Mouse (Mus musculus) neural tube, embryonic 13.5 days (tissue): ENCODE data around the gene Phrf1. TPM values are rescaled to one million over a fixed set of nuclear protein-coding genes. Genes with fewer than 3 reads are reported as not detected.

ENCODE experiments used
- ATAC-seq: fragments of 200-750 bp; cut with Nextera tagmentation; 2 replicates; pipeline ENCODE4 v1.8.0; 2017; ENCODE audit warnings: low read depth, mild to moderate bottlenecking, moderate TSS enrichment, moderate library complexity
- H3K27ac ChIP-seq: fragments of 300-500 bp; sonication (generic); replicated peaks from 2 replicates; pipeline ENCODE4 v1.5.1; 2015; ENCODE audit warnings: moderate library complexity, mild to moderate bottlenecking, inconsistent platforms
- H3K27me3 ChIP-seq: fragments of 300-500 bp; sonication (generic); 2 replicates; pipeline ENCODE4 v1.6.1; 2015; ENCODE audit warnings: mild to moderate bottlenecking, inconsistent platforms
- H3K36me3 ChIP-seq: fragments of 300-500 bp; sonication (generic); 2 replicates; pipeline ENCODE4 v1.6.1; 2015; ENCODE audit warnings: mild to moderate bottlenecking, inconsistent platforms
- H3K4me1 ChIP-seq: fragments of 300-500 bp; sonication (generic); replicated peaks from 2 replicates; pipeline ENCODE4 v1.6.1; 2015; ENCODE audit warnings: inconsistent platforms
- H3K4me2 ChIP-seq: fragments of 300-500 bp; sonication (generic); 2 replicates; pipeline ENCODE4 v1.6.1; 2015; ENCODE audit warnings: inconsistent platforms, mild to moderate bottlenecking, moderate library complexity
- H3K4me3 ChIP-seq: fragments of 300-500 bp; sonication (generic); 2 replicates; pipeline ENCODE4 v1.5.1; 2015; ENCODE audit warnings: mild to moderate bottlenecking, inconsistent platforms
- H3K9ac ChIP-seq: fragments of 300-500 bp; sonication (generic); 2 replicates; pipeline ENCODE4 v1.6.1; 2015; ENCODE audit warnings: moderate library complexity, mild to moderate bottlenecking, inconsistent platforms
- H3K9me3 ChIP-seq: fragments of 300-500 bp; sonication (generic); 2 replicates; pipeline ENCODE4 v1.6.1; 2016; ENCODE audit warnings: inconsistent platforms
- WGBS: fragments of 180-500 bp; shearing (Covaris S2); methylation state at CpG from one replicate; pipeline ENCODE4 v1.1.7; 2015; 5-methylcytosine and 5-hydroxymethylcytosine counted together
- polyA plus RNA-seq: library from polyadenylated mRNA; unstranded; fragments of >200 nt; fragmentation: Nextera tagmentation; extraction: Ambion mirVana; gene quantifications from 2 replicates; pipeline ENCODE4 v1.2.1, GENCODE M21; 2015

The Phrf1 gene
- polyA plus RNA-seq, 1 experiment from 2014 or later = 71.4 TPM

DNA sequence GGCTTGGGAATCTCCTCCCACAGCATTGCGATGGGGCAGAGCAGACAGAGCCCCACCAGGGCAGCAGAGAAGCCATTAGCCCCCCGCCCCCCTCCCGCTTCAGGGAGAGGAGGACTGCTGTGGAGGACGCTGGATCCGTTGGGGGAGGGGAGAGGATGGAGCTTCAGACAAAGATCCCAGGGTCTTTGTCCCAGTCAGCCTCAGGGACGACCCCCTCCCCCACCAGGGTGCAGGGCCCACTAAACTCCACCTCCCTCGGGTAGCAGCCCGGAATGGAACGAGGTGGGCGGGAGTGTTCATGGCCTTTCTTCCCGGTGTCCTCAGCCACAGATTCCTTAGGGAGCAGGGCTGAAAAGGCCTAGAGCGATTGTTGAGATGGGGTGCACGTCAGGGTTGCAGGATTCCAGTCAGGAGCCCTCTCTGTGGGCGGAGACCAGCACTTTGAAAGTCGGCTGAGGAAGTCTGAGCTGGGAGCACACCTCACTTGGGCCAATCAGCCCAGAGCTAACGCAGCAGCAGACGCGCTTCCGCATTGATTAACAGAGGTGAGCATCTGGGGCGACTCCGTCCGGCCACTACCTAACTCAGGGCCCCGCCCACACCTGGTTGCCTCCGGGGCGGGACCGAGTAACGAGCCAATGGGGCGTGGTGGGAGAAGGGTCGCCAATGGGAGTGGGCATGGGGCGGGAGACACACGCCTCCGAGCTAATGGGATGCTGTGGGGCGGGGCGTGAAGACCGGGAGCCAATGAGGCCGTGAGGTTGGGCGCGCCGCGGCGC, 13.3 kb upstream of the Phrf1 start, which contains the start of gene Rassf7:
Rassf7 (plus strand) TSS at position 760 of the 779 bp plus-strand sequence.
- Histone ChIP-seq H3K9me3 (no peaks in the 10 kb centered on the region), H3K4me1 (peaks cover 28% of the 10 kb centered on the region), H3K4me2 (peak within 1 kb of the TSS; percentile 94), H3K27me3 (no peaks in the 10 kb centered on the region), H3K9ac (peak within 1 kb of the TSS; percentile 82), H3K27ac (peak within 1 kb of the TSS; percentile 87), H3K36me3 (peaks cover 9% of the 10 kb centered on the region; the same call in 1 of the 2 replicates), H3K4me3 (peak within 1 kb of the TSS; percentile 58)
- WGBS = under 1% methylated on average over 41 of the region's 41 CpGs
- peak; percentile 96 for ATAC-seq

- Histone ChIP-seq H3K4me3 (peak overlapping the region; percentile 58), H3K4me1 (peaks cover 36% of the 10 kb centered on the region), H3K9me3 (no peaks in the 10 kb centered on the region), H3K9ac (peak overlapping the region; percentile 82), H3K27ac (peak overlapping the region; percentile 59), H3K4me2 (peak overlapping the region; percentile 94), H3K36me3 (peaks cover 9% of the 10 kb centered on the region; the same call in 1 of the 2 replicates), H3K27me3 (no peaks in the 10 kb centered on the region)
- ATAC-seq = peak; percentile 64
- WGBS = under 1% methylated on average over 42 of the region's 42 CpGs
These were observed 12.5 kb upstream of the Phrf1 start for GRCm38 (mm10) chr7:141215880-141216733.

- Histone ChIP-seq H3K9ac (peak overlapping the region; percentile 82; the same call in 1 of the 2 replicates), H3K27ac (no peak overlapping the region), H3K36me3 (peaks cover 9% of the 10 kb centered on the region; the same call in 1 of the 2 replicates), H3K4me3 (peak overlapping the region; percentile 58; the same call in 1 of the 2 replicates), H3K4me2 (peak overlapping the region; percentile 94), H3K9me3 (no peaks in the 10 kb centered on the region), H3K4me1 (peaks cover 41% of the 10 kb centered on the region), H3K27me3 (no peaks in the 10 kb centered on the region)
- 89% methylated on average over 11 of the region's 11 CpGs for WGBS
- no peak for ATAC-seq
These were observed 11.7 kb upstream of the Phrf1 start for GRCm38 (mm10) chr7:141216894-141217293.

DNA sequence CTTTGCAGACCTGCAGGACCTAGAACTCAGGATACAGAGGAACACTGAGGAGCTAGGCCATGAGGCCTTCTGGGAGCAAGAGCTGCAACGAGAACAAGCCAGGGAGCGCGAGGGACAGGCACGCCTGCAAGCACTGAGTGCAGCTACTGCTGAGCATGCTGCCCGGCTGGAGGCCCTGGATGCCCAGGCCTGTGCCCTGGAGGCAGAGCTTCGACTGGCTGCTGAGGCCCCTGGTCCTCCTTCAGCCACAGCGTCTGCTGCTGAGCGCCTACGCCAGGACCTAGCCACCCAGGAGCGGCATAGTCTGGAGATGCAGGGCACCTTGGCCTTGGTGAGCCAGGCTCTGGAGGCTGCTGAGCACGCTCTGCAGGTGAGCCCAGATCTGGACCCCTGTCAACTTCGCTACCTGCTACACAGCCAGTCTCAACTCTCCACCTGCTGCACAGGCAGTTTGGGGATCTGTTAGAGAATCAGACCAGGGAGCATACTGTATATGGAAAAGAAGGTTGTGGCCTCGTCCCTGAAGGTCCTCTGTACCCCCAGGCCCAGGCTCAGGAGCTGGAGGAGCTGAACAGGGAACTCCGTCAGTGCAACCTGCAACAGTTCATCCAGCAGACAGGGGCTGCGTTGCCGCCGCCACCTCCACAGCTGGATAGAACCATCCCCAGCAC, 11.1 kb upstream of the Phrf1 start:
- Histone ChIP-seq H3K9ac (0 out of 2 replicates have a peak overlapping the region, but pooled peaks have one; percentile 35), H3K36me3 (peaks cover 9% of the 10 kb centered on the region; the same call in 1 of the 2 replicates), H3K4me3 (no peak overlapping the region), H3K9me3 (no peaks in the 10 kb centered on the region), H3K4me1 (peaks cover 46% of the 10 kb centered on the region), H3K4me2 (0 out of 2 replicates have a peak overlapping the region, but pooled peaks have one; percentile 94), H3K27ac (no peak overlapping the region), H3K27me3 (no peaks in the 10 kb centered on the region)
- ATAC-seq = no peak
- 93% methylated on average over 17 of the region's 17 CpGs for WGBS

DNA sequence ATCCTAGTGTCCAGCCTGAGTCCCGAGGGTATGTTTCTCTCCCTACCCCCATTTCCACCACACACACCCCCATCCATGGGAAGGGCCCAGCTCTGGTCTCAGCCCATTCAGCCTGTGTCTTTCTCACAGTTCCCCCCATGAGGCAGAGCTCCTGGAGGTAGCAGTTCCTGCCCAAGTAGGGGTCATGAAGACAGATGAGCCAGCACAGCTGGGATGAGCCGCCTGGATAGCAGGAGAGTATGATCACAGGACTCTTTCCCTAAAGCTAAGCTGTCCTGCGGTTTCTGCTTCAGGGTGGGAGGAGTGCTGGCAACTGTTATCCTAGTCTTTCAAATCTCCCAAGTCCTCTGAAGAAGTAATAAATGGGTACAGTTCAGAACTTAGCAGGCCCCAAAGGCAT, 10.4 kb upstream of the Phrf1 start:
- no peaks in the 10 kb centered on the region for H3K9me3 ChIP-seq
- H3K4me1 ChIP-seq = peaks cover 50% of the 10 kb centered on the region
- no peaks in the 10 kb centered on the region for H3K27me3 ChIP-seq
- whole genome bisulfite sequencing = 78% methylated on average over 3 of the region's 3 CpGs
- H3K4me3 ChIP-seq = no peak overlapping the region
- peaks cover 9% of the 10 kb centered on the region; the same call in 1 of the 2 replicates for H3K36me3 ChIP-seq
- ATAC-seq = no peak
- no peak overlapping the region for H3K27ac ChIP-seq
- peak overlapping the region; percentile 35; the same call in 1 of the 2 replicates for H3K9ac ChIP-seq
- H3K4me2 ChIP-seq = no peak overlapping the region

GRCm38 (mm10) chr7:141218557-141219133, 9.9 kb upstream of the Phrf1 start:
- 92% methylated on average over 5 of the region's 5 CpGs for WGBS
- ATAC-seq = no peak
- peaks cover 50% of the 10 kb centered on the region for H3K4me1 ChIP-seq
- no peak overlapping the region for H3K4me2 ChIP-seq
- H3K27me3 ChIP-seq = no peaks in the 10 kb centered on the region
- no peak overlapping the region for H3K27ac ChIP-seq
- H3K4me3 ChIP-seq = no peak overlapping the region
- no peak overlapping the region for H3K9ac ChIP-seq
- peaks cover 9% of the 10 kb centered on the region; the same call in 1 of the 2 replicates for H3K36me3 ChIP-seq
- no peaks in the 10 kb centered on the region for H3K9me3 ChIP-seq

- 95% methylated on average over 1 of the region's 1 CpGs for WGBS
- peaks cover 9% of the 10 kb centered on the region; the same call in 1 of the 2 replicates for H3K36me3 ChIP-seq
- peaks cover 50% of the 10 kb centered on the region for H3K4me1 ChIP-seq
- H3K4me3 ChIP-seq = no peak overlapping the region
- no peak overlapping the region for H3K4me2 ChIP-seq
- H3K9ac ChIP-seq = no peak overlapping the region
- no peaks in the 10 kb centered on the region for H3K27me3 ChIP-seq
- no peak for ATAC-seq
- no peak overlapping the region for H3K27ac ChIP-seq
- H3K9me3 ChIP-seq = no peaks in the 10 kb centered on the region
These were observed 9.0 kb upstream of the Phrf1 start for GRCm38 (mm10) chr7:141219558-141220099.

- Histone ChIP-seq H3K36me3 (peaks cover 9% of the 10 kb centered on the region; the same call in 1 of the 2 replicates), H3K27ac (0 out of 2 replicates have a peak overlapping the region, but pooled peaks have one; percentile 87), H3K27me3 (no peaks in the 10 kb centered on the region), H3K4me2 (0 out of 2 replicates have a peak overlapping the region, but pooled peaks have one; percentile 69), H3K4me3 (no peak overlapping the region), H3K9ac (no peak overlapping the region), H3K9me3 (no peaks in the 10 kb centered on the region), H3K4me1 (peaks cover 42% of the 10 kb centered on the region)
- WGBS = 83% methylated on average over 1 of the region's 1 CpGs
- ATAC-seq = no peak
These were observed 8.2 kb upstream of the Phrf1 start for GRCm38 (mm10) chr7:141220377-141220776.

GRCm38 (mm10) chr7:141221249-141222125, 7.1 kb upstream of the Phrf1 start:
- Histone ChIP-seq H3K9ac (peak overlapping the region; percentile 71), H3K4me3 (peak overlapping the region; percentile 45), H3K27ac (peak overlapping the region; percentile 87), H3K4me1 (peaks cover 37% of the 10 kb centered on the region), H3K36me3 (peaks cover 9% of the 10 kb centered on the region; the same call in 1 of the 2 replicates), H3K27me3 (no peaks in the 10 kb centered on the region), H3K4me2 (peak overlapping the region; percentile 69), H3K9me3 (no peaks in the 10 kb centered on the region)
- ATAC-seq = peak; percentile 97
- WGBS = 3% methylated on average over 44 of the region's 44 CpGs

GRCm38 (mm10) chr7:141222126-141222467, 6.5 kb upstream of the Phrf1 start:
- no peaks in the 10 kb centered on the region for H3K27me3 ChIP-seq
- H3K4me1 ChIP-seq = peaks cover 31% of the 10 kb centered on the region
- H3K27ac ChIP-seq = peak overlapping the region; percentile 87
- H3K9ac ChIP-seq = peak overlapping the region; percentile 71
- peaks cover 9% of the 10 kb centered on the region; the same call in 1 of the 2 replicates for H3K36me3 ChIP-seq
- ATAC-seq = no peak
- WGBS = 6% methylated on average over 8 of the region's 8 CpGs
- peak overlapping the region; percentile 45 for H3K4me3 ChIP-seq
- H3K4me2 ChIP-seq = peak overlapping the region; percentile 69
- H3K9me3 ChIP-seq = no peaks in the 10 kb centered on the region
